Mouse (Mus musculus) cerebellum, adult 2 months (tissue): ENCODE data around the gene Dctn2.

Source experiments
- CTCF ChIP-seq: fragments of 200-500 bp; IDR thresholded peaks from 2 replicates; pipeline ENCODE4 v1.5.1; 2011; ENCODE audit warnings: low read depth, mild to moderate bottlenecking, control low read depth, low read length, moderate library complexity, borderline replicate concordance; ENCODE audit not compliant: insufficient read depth
- POLR2A ChIP-seq: fragments of 200-500 bp; IDR thresholded peaks from 2 replicates; pipeline ENCODE4 v1.6.1; 2011; ENCODE audit warnings: low read length, control low read depth, borderline replicate concordance; ENCODE audit not compliant: insufficient read depth

DNA sequence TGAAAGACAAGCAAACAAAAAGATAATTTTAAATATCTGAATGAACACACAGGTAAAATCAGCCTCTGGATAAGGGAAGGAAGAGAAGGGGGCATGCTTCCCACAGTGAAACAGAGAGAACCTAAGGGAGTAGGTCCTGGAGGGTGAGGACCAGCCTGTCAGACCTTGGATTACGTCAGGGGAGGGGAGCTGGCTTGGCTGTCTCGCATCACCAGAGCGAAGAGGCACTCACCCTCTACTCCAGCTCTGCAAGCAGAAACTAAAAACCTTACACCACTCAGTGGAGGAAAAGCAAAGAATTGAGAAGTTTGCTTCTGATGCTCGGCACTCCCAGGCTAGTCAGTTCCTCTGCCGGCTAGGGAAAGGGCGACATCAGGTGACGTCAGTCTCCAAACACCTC is 53.8 kb downstream of the Dctn2 start:
- no peak for TF ChIP-seq CTCF
- TF ChIP-seq POLR2A = no peak
